Mouse (Mus musculus): ENCODE measurements around the gene Rhobtb1.

The Rhobtb1 gene

DNA sequence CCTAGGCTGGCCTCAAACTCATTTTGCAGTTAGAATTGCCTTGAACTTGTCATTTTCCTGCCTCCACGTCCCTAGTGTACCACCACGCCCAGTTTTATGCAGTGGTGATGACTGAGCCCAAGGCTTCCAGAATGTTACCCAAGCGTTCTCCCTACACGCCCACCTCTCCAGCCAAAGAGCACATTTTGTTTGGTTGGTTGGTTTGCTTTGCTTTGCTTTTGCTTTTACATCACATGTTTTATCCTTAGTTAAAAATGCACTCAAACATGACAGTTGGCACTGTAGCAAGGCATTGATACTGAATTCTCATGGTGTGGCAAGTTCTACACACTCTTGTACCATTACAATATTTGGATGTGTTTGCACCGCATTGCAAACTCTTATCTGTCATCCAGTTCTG lies 12.0 kb downstream of the Rhobtb1 start:
- no peak for DNase-seq (ENCODE audit: low spot score in 2 of 2)

DNA sequence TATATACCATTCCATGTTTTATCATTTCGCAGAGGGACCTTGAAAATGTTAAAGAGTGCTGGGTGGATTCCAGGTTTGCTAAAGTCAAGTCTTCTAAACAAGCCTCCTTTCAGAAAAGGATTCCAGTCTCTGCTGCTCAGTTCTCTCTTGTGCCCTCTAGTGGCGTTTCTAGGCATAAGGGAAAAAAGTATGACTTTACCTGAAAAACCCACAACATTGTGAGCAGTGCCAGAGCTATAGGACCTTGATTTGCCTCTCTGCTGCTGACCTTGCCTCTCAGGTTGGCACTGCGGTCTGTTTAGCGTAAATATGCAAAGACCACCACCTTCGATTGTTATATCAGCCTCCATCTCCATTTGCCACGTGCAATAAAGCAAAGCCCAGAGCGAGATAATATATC lies 13.9 kb downstream of the Rhobtb1 start:
- DNase-seq (ENCODE audit: low spot score in 2 of 2): no peak

DNA sequence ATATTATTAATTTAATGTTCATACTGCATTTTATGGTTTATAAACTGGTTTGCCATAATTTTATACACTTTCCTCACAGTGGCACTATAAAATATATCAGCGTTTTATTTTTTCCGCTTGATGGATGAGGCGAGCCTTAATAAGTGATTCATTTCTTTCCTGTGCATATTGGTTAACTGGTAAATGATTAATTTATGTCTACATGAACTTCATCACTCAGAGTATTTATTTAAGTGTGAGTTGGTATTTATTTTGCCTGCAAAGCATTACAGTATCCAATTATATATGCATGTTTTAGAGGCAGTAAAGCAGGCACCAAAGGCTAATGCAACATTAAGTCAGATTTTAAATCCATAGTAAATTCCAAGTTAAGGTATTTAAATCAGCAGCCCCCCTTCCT lies 14.6 kb downstream of the Rhobtb1 start:
- DNase-seq (ENCODE audit: low spot score in 2 of 2): no peak

DNA sequence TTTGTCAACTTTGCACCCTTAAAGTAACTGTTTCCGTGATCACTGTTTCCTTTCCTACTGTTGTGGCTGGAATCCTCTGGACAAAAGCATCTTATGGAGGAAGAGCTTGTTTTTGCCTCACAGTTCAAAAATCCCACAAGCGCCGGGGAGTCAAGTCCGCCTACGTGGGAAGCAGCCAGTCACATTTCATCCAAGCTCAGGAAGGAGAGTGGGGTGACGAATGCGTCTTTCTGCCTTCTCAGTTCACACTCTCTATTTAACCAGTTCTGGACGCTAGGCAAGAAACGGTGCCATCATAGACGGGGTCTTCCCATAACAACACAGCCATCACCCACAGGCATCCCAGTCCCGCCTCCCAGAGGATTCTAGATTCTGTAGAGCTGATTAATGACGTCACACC lies 15.3 kb downstream of the Rhobtb1 start:
- no peak for DNase-seq (ENCODE audit: low spot score in 2 of 2)

DNA sequence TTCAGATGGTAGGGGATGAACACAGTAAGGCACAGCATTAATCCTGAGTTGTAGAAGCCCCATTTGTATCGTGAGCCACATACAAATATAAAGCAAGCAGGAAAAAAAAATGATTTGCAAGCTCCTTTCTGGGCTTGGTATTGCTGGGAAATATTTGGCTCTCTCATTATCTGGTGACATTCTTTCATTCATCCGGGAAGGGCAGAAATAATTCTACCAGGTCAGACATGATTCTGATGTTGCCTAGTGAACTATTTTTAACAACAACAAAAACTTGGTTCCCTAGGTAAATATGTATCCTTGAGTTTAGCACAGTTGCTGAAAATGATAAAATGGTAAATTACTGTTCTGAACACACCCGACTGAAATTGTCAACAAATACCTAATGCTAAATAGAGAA lies 21.2 kb downstream of the Rhobtb1 start:
- no peak for DNase-seq (ENCODE audit: low spot score in 2 of 2)

DNA sequence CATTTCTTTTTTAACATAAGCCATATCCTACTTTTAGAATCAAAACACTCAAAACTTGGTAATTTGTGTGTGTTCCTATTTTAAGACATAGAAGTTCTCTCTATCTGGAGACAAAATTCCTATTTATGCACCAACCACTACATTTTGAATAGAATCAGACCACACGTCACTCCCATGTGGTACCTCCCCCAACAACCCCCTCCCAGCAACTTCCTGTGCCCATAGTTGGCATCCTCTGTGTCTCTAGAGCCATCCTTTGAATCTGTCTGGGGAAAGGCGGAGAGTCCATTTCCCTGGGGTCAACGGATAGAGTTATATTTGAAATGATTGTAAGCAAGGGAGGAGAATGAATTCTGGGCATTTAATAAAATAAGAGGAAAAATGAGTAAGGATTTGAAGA lies 24.9 kb downstream of the Rhobtb1 start:
- DNase-seq (ENCODE audit: low spot score in 2 of 2): no peak

DNA sequence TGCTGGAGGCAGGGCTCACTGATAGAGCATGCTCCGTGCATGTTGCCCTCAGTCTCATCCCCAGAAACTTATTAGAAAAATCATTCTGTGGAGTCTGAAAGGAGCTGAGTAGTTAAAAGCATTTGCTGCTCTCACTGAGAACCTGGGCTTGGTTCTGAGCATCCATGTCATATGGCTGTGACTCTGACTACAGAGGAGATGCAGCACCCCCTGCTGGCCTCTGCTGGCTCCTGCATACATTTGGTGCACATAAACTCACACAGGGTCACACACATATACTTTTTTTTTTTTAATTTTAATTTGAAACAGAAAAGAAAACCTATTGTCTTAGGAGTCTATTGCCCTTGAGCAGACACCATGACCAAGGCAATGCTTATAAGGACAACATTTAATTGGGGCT lies 28.1 kb downstream of the Rhobtb1 start:
- DNase-seq (ENCODE audit: low spot score in 2 of 2): no peak

DNA sequence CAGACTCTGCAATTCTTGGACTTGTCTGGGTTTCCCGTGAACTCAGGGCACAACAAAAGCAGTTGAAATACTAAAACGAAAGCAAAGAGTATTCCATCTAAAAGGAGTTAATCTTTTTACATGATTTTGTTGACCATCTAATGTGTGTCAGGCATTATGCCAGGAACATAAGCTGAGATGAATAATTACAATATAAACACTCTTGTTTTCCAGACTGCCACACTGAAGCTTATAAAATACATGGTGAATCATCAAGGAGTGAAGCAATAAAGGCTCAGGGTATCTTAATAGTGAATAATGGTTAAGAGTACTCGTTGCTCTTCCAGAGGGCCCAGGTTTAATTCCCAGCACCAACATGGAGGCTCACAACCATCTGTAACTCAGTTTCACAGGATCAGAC lies 29.8 kb downstream of the Rhobtb1 start:
- no peak for DNase-seq (ENCODE audit: low spot score in 2 of 2)

DNA sequence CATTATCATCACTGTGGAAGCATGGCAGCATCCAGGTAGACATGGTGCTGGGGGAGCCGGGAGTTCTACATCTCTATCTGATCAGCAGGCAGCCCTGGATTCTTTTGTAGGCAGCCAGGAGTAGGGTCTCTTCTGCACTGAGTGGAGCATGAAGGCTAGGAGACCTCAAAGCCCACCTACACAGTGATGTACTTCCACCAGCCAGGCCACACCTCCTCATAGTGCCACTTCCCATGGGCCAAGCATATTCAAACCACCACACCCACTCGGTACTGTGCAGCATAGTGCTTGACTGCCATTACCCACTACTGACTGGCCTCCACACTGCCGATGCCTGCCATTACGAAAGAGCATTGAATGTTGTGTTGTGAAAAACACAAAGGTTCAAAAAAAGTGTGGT lies 33.7 kb downstream of the Rhobtb1 start:
- DNase-seq (ENCODE audit: low spot score in 2 of 2): no peak

DNA sequence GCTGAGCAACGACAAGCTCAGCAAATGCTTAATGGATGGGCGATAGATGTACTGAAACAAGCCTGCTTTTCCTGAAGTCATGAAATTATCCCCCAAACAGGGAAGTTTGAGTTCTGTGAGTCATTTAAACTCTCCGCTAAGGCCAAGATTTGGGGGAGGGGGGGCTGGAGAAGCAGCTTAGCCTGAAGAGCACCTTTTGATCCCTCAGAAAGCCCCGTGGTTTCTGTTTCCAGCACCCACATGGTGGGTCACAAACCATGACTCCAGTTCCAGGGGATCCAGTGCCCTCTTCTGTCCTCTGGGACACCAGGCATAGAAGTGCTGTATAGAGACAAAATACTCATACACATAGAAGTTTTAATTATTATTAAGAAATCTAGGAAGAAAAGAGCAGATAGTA lies 34.2 kb downstream of the Rhobtb1 start:
- DNase-seq (ENCODE audit: low spot score in 2 of 2): no peak

DNA sequence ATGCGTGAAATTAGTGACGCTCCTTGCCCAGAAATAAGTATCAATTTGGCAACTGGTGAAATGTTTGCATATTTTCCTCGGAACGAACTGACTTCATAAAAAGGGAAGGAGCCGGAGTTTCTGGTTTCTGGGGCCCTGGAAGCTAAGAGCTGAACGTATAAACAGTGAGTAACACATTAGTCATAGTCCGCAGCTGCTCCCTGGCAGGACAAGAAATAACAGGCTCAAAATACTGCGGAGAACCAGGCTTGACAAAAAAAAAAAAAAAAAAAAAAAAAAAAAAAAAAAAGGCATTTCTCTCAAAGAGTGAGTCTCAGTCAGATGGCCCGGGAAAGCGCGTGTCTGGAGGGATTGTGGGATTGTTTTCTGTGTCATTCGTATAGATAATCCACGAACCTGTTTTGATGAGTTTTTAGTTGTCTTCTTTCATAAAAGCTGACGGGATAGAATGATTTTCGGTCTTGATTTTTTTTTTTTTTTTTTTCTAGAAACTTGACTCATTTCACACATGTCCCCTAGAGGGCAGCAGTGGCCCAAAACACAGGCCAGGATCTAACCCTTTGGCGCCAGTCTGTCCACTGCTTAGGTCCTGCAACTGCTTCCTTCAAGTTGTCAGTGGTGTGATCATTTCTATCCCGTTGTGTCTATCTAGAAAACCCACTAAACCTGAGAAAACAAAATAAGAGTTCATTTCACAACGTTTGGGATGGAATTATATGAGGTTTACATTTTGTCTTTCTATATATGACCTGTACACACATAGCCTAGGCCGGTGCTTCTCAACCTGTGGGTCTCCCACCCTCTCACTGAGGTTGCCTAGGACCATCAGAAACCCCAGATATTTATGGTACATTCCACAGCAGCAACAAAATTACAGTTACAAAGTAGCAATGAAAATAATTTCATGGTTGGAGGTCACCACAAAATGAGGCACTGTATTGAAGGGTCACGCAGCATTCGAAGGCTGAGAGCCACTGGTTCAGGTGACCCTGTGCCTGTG lies 35.0 kb downstream of the Rhobtb1 start:
- DNase-seq (ENCODE audit: low spot score in 2 of 2): peak in 1 of 2 experiments; percentile 40

DNA sequence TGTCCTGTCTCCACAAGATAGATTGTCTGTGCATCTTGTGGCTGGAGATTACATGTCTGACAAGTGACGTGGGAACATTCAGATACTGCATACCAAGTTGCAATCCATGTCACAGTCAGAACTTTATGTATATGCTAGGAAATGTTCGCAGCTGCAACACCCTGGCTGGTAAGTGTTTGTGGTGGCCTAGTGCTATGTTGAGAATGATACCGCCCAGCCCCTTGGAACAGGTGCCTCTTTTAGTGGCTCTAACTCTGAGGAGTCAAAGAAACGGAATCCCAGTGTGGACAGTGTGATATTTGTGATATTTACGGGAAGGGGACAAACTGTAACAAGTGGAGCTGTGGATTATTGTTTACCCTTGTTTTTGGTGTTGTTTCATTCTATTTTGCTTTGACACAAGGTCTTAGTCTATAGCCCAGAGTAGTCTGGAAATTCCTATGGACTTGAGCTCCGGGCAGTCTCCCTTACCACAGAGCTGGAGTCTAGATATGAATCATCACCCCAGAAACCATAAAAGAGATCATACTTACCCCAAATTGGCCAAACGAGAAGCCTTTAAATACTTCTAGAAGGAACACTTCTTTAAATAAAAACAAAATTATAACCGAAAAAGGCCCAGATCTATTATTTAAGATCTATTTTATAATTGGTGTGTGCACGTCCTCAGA lies 36.7 kb downstream of the Rhobtb1 start:
- no peak for DNase-seq (ENCODE audit: low spot score in 2 of 2)

DNA sequence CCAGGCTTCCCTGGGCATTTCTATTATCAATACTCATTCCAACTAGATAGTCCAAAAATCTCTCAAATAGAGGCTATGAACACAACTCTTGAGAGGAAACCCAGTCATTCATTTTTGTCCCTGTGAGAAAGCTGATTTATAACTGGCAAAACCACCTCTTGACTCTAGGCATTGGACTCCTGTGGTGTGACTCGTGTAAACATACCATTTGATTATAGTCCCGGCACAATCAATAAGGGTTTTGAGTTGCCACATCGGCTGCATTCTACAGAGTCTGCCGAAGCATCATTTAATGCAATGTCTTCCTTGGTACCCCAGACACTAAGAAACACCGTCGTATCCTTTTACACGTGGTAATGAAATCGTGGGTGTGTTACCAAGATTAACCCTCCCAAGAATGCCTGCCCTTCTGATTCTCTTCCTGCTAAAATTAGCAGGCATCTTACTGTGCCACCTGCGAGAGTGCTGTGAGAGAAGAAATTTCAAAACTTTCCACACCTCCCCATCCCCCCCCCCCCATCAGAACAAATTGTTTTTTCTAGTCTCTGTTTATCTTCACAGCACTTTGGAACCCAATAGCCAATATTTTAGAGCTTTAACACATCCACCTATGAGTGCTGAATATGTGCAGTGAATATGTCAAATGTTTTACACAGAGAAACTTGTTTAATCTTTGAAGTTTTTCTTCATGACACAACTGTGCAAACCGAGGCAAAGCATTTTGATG lies 39.4 kb downstream of the Rhobtb1 start:
- no peak for DNase-seq (ENCODE audit: low spot score in 2 of 2)

DNA sequence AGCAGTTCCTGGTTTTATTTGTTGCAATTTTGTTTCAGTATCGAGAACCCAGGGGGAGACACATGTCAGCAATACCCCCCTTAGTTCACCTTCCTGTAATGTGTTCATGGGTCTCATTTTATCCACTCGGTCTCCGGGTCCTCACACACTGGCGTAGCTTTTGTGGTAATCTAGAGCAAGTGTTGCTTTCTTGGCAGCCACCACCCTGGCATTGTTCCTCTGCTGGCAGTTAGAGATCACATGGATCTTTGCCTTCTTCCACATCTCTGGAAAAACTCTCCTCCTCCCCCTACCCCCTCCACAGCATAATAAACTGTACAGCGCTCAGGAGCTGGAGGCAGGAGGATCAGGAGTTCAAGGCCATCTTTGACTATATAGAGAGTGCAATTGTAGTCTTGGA lies 41.0 kb downstream of the Rhobtb1 start:
- no peak for DNase-seq (ENCODE audit: low spot score in 2 of 2)

DNA sequence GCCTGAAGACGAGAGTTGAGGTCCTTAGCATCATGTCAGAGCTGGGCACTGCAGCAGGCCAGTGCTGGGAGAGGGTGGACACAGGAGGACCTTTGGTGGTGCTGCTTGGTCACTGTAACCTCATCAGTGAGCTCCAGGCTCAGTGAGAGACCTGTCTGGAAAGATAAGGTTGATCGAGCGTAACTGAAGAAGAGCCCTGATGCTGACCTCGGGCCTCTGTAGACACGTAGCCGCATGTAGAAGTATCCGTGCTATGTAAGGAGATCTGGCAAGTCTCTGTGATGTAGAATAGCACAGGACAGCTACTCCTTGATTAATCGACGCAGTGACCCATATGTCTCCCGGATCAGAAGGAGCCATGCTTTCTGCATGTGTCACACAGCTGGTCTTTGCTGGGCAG lies 42.5 kb downstream of the Rhobtb1 start:
- no peak for DNase-seq (ENCODE audit: low spot score in 2 of 2)

DNA sequence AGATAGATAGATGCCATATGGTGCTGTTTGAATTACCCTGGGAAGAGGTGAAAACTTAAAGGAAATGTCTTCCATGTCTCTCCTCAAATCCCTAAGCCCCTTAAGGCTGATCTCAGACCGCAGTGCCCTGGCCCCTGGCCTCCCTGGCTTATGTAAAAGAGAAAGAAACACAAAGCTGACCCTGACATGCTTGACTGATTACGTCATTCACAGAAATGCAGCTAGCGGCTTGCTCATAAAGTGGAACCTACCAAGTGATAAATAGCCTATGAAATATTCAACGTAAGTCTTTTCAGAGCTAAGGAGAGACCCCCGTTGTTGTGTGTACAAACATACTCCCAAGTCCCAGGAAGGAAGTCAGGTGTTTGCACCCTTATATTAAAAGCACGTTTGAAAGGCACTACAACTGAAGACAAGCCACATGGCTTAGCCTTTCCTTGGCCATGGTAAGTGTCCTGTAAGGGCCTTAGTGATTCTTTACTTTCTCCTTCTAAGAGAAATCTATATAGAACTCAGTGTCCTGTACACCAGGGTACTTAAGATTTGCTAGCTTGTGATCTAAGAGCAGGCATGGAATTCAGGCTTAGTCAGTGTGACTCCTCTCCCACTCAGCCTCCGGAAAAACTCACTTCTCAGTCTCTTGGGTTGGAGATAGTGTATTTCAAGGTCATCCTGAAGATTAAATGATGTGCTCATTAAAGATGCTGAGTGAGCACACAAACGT lies 53.6 kb downstream of the Rhobtb1 start:
- DNase-seq (ENCODE audit: low spot score in 2 of 2): no peak

DNA sequence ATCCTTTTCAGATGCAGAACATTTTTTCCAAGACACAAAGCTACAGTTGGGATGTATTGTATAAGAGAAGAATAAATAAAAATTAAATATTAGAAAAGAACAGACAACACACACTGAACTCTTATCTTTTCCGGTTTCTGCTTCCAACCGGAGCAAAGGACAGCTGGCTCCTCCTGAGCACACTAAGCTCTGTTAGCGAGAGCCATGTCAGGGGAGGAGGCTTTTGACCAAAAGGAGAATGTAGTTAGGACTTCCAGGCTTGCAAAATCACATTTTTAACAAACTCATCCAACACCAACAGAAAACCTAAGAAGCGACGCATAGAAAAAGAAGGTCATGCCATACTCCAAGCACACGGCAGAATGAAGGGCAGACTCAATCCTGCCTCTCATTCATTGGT lies 54.8 kb downstream of the Rhobtb1 start:
- no peak for DNase-seq (ENCODE audit: low spot score in 2 of 2)

DNA sequence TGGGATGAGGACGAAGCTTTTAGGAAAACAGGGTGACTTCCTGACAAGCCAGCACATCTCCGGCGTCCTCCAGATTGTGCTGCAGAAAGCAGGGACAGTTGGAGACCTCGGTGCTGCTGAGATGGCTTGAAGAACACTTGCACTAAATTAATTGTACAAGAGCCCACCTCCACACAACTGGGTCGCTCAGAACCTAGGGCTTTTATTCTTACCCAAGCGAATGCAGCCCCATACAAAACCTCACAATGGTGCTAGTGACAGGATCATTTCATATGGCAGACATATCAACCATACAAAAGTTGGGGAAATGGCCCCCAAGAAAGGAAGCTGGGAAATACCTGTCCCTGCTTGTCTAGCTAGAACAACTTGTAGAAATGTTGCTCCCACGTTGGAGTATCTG lies 56.2 kb downstream of the Rhobtb1 start:
- DNase-seq (ENCODE audit: low spot score in 2 of 2): no peak

DNA sequence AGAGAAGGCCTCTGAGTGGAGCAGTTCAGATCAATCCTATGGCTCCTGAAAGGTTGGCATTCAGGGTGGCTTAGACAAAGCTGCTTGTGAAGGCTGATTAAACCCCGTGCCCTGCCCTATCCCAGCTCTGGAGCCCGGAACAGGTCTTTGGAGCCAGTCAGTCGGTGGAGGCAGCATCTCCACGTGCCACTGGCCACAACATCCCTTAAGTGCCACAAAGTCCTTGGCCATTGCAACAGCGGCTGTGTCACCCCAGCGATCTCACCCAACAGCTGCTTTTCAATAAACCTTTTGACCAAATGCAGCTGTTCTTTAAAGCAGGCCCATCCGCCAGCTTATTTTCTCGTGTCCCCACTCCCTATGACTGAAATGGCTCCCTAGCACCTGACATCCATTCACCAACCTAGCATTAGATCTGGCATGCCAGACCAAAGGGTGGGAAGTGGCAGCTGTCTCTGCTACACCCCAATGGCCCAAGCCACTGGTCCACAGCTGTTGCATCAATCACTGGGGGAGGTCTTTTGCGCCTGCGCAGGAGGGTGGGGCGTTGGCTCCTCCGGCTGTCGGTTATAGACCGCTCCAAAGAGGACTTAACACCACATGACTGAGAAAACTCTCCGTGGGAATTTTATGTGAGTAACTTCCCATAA lies 56.9 kb downstream of the Rhobtb1 start:
- no peak for DNase-seq (ENCODE audit: low spot score in 2 of 2)

DNA sequence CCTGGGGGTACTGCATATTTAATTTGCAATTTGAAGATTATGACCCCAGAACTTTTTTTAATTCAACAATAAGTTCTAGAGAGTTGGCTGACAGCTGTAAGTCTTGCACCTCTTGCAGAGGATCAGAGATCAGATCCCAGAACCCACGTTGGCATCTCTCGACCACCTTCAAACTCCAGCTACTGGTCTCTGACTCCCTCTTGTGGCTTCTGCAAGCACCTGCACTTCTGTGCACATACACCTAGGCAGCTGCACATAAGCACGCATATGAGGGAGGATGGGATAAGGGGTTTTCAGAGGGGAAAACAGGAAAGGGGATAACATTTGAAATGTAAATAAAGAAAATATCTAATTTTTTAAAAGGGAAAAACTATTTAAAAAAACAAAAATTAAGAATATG lies 57.5 kb downstream of the Rhobtb1 start:
- no peak for DNase-seq (ENCODE audit: low spot score in 2 of 2)

DNA sequence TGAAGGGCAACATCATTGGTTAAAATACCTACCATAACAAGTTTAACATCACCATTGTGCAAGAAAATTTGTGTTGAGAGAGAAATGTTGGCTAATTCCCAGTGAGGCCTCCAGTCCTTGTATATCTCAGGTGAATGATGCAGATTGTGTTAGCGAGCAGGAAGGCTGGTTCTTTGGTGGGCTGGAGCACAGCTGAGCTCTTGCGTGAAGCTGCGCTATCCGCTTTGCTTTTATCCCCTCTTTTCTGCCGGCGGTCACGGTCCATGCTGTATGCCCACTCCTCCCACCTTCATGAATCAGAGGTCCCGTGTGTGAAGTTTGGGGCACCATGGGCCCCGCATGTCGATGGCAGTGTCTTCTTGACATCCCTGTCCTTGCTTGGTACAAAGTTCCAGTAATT lies 58.8 kb downstream of the Rhobtb1 start:
- no peak for DNase-seq (ENCODE audit: low spot score in 2 of 2)

Data from spleen, postnatal 14 days (tissue).